Mouse (Mus musculus) cerebellum, adult 2 months (tissue): ENCODE results near the gene Lrrc71.

Source experiments
- CTCF ChIP-seq: fragments of 200-500 bp; IDR thresholded peaks from 2 replicates; pipeline ENCODE4 v1.5.1; 2011; ENCODE audit warnings: low read depth, mild to moderate bottlenecking, control low read depth, low read length, moderate library complexity, borderline replicate concordance; ENCODE audit not compliant: insufficient read depth
- POLR2A ChIP-seq: fragments of 200-500 bp; IDR thresholded peaks from 2 replicates; pipeline ENCODE4 v1.6.1; 2011; ENCODE audit warnings: low read length, control low read depth, borderline replicate concordance; ENCODE audit not compliant: insufficient read depth

DNA sequence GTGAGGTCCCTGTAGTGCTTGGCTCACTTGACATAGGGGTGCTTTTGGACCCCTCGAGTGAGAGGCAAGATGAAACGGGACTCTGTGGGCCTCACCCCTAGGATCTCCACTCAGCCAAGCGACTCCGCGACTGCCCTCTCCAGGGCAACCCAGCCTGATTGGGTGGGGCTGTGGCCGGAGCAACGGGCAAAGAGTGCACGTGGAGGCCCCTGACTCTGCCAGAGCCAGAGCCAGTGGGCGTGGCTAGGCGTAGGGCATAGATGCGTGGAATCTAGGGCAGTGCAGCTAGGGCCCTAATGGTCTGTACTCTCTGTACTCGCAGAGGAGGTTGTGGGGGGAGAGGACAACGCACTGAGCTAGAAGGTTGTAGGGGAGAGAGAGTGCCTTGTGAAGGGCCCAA lies at the start of gene Lrrc71:
- TF ChIP-seq CTCF (no peak), POLR2A (no peak)
